In genomic region chr5:139388694-139389675, GRCm38 (mm10) we compare ENCODE assay signal across 8 mouse cellular contexts. TPM values are rescaled to one million over a fixed set of nuclear protein-coding genes. Genes with fewer than 3 reads are reported as not detected.
A peak's percentile ranks its signal among the peaks of the same experiment; 100 is the strongest.
DNase-seq lines count a peak whose midpoint lies in the region; ATAC-seq and TF ChIP-seq lines count a peak whose summit lies in the region.

No protein-coding gene starts in this region.

- peak overlapping the region; percentile 13; the same call in 1 of the 2 replicates for H3K9ac ChIP-seq in intestine, embryonic 15.5 days

- H3K36me3 ChIP-seq in intestine, embryonic 15.5 days: no peaks in the 10 kb centered on the region
- H3K36me3 ChIP-seq in thymus, adult 2 months (ENCODE audit: control insufficient read depth, insufficient read depth, low read length): peaks cover 4% of the 10 kb centered on the region; the same call in 1 of the 2 replicates

- H3K27ac ChIP-seq in intestine, embryonic 15.5 days: peak overlapping the region; percentile 62
- no peak overlapping the region for H3K27ac ChIP-seq in thymus, adult 2 months (ENCODE audit: control insufficient read depth, insufficient read depth, low read length)

- no peaks in the 10 kb centered on the region for H3K27me3 ChIP-seq in intestine, embryonic 15.5 days (replicated peaks)
- H3K27me3 ChIP-seq in thymus, adult 2 months (ENCODE audit: control insufficient read depth, insufficient read depth, low read length): no peaks in the 10 kb centered on the region

- WGBS in intestine, embryonic 15.5 days: 67% methylated on average over 17 of the region's 17 CpGs
- 93% methylated on average over 17 of the region's 17 CpGs for whole genome bisulfite sequencing in thymus, adult 2 months

- no peak for ATAC-seq in cerebellum, adult (ENCODE audit: insufficient number of reproducible peaks, low FRiP score, low TSS enrichment)
- ATAC-seq in intestine, embryonic 15.5 days: peak; percentile 31; the same call in 1 of the 2 replicates
- peak; percentile 71 for ATAC-seq in megakaryocyte-erythroid progenitor cell, adult 5-6 weeks (replicated peaks; ENCODE audit: low FRiP score, low TSS enrichment, poor library complexity, severe bottlenecking)

- H3K9me3 ChIP-seq in intestine, embryonic 15.5 days: no peaks in the 10 kb centered on the region

- TF ChIP-seq CTCF in thymus, adult 2 months (IDR thresholded peaks at IDR 0.05; ENCODE audit: borderline replicate concordance, control insufficient read depth, extremely low read depth, insufficient read depth, low read length, poor library complexity): no peak

- no peak for TF ChIP-seq POLR2A in thymus, adult 2 months (IDR thresholded peaks at IDR 0.05; ENCODE audit: control insufficient read depth, extremely low read depth, insufficient read depth, low read length, poor library complexity)

- H3K4me2 ChIP-seq in intestine, embryonic 15.5 days (replicated peaks): no peak overlapping the region

- peak; percentile 53 to 63 for DNase-seq in cerebellum, postnatal 10 days
- peak; percentile 41 for DNase-seq in right cerebral cortex, postnatal 4 days
- DNase-seq in right cerebral cortex, postnatal 14 days: no peak
- DNase-seq in thymus, postnatal 0 days (ENCODE audit: low spot score): no peak
- DNase-seq in thymus, adult 2 months: no peak

- no peak overlapping the region for H3K4me3 ChIP-seq in intestine, embryonic 15.5 days (replicated peaks)
- no peak overlapping the region for H3K4me3 ChIP-seq in thymus, adult 2 months (ENCODE audit: control insufficient read depth, insufficient read depth, low read length)

- H3K4me1 ChIP-seq in intestine, embryonic 15.5 days (replicated peaks): peaks cover 28% of the 10 kb centered on the region
- H3K4me1 ChIP-seq in thymus, adult 2 months (replicated peaks; ENCODE audit: control insufficient read depth, insufficient read depth, low read length): peaks cover 14% of the 10 kb centered on the region

RNA-seq across cellular contexts. Expression of gene Gpr146, which starts 11.5 kb away (rescaled TPM):
- 2.2 and 2.7 TPM in 2 replicates for polyA plus RNA-seq in intestine, embryonic 15.5 days (2015; fragmentation: Nextera tagmentation; extraction: Ambion mirVana)
- total RNA-seq in megakaryocyte-erythroid progenitor cell, adult 5-6 weeks (2014; fragmentation: Nextera tagmentation): 7.5 and 7.9 TPM in 2 replicates
- 5.3 and 6.0 TPM in 2 replicates for total RNA-seq in megakaryocyte-erythroid progenitor cell, adult 5-6 weeks (2017)
- 5.5 and 7.4 TPM in 2 replicates for polyA plus RNA-seq in thymus, postnatal 0 days (2015; fragmentation: Nextera tagmentation; extraction: Ambion mirVana)
- polyA plus RNA-seq in thymus, adult 2 months (2012; rRNA removed): 33.9 and 40.1 TPM in 2 replicates

RNA-seq across cellular contexts. Expression of gene C130050O18Rik, which starts 16.1 kb away (rescaled TPM):
- 0.81 and 0.85 TPM in 2 replicates for polyA plus RNA-seq in intestine, embryonic 15.5 days (2015; fragmentation: Nextera tagmentation; extraction: Ambion mirVana)
- 0.79 TPM in 1 of 2 replicates, not detected in the other for total RNA-seq in megakaryocyte-erythroid progenitor cell, adult 5-6 weeks (2014; fragmentation: Nextera tagmentation)
- total RNA-seq in megakaryocyte-erythroid progenitor cell, adult 5-6 weeks (2017): 0.08 TPM in 1 of 2 replicates, not detected in the other
- 0.54 and 0.79 TPM in 2 replicates for polyA plus RNA-seq in thymus, postnatal 0 days (2015; fragmentation: Nextera tagmentation; extraction: Ambion mirVana)
- polyA plus RNA-seq in thymus, adult 2 months (2012; rRNA removed): 1.5 and 2.1 TPM in 2 replicates

RNA-seq across cellular contexts. Expression of gene Gper1, which starts 34.0 kb away (rescaled TPM):
- 2.1 TPM in 2 replicates for polyA plus RNA-seq in intestine, embryonic 15.5 days (2015; fragmentation: Nextera tagmentation; extraction: Ambion mirVana)
- not detected in 2 replicates for total RNA-seq in megakaryocyte-erythroid progenitor cell, adult 5-6 weeks (2014; fragmentation: Nextera tagmentation)
- not detected in 2 replicates for total RNA-seq in megakaryocyte-erythroid progenitor cell, adult 5-6 weeks (2017)
- polyA plus RNA-seq in thymus, postnatal 0 days (2015; fragmentation: Nextera tagmentation; extraction: Ambion mirVana): 5.2 and 6.1 TPM in 2 replicates
- polyA plus RNA-seq in thymus, adult 2 months (2012; rRNA removed): 1.5 and 2.1 TPM in 2 replicates

RNA-seq across cellular contexts. Expression of gene Cyp2w1, which starts 36.6 kb away (rescaled TPM):
- polyA plus RNA-seq in intestine, embryonic 15.5 days (2015; fragmentation: Nextera tagmentation; extraction: Ambion mirVana): 23.5 and 25.8 TPM in 2 replicates
- not detected in 2 replicates for total RNA-seq in megakaryocyte-erythroid progenitor cell, adult 5-6 weeks (2014; fragmentation: Nextera tagmentation)
- not detected in 2 replicates for total RNA-seq in megakaryocyte-erythroid progenitor cell, adult 5-6 weeks (2017)
- not detected in 2 replicates for polyA plus RNA-seq in thymus, postnatal 0 days (2015; fragmentation: Nextera tagmentation; extraction: Ambion mirVana)
- 0.20 and 1.2 TPM in 2 replicates for polyA plus RNA-seq in thymus, adult 2 months (2012; rRNA removed)

RNA-seq across cellular contexts. Expression of gene Cox19, which starts 37.8 kb away (rescaled TPM):
- polyA plus RNA-seq in intestine, embryonic 15.5 days (2015; fragmentation: Nextera tagmentation; extraction: Ambion mirVana): 162 and 168 TPM in 2 replicates
- 40.4 and 41.7 TPM in 2 replicates for total RNA-seq in megakaryocyte-erythroid progenitor cell, adult 5-6 weeks (2014; fragmentation: Nextera tagmentation)
- 27.4 and 43.8 TPM in 2 replicates for total RNA-seq in megakaryocyte-erythroid progenitor cell, adult 5-6 weeks (2017)
- polyA plus RNA-seq in thymus, postnatal 0 days (2015; fragmentation: Nextera tagmentation; extraction: Ambion mirVana): 110 and 112 TPM in 2 replicates
- polyA plus RNA-seq in thymus, adult 2 months (2012; rRNA removed): 84.7 and 99.2 TPM in 2 replicates

Comparison
In these comparisons a context has a peak if more than half of its experiments do, and no peak if none do; other contexts are left out.
1. DNase-seq: peak in cerebellum, postnatal 10 days (2 of 2) and right cerebral cortex, postnatal 4 days (single experiment); none in right cerebral cortex, postnatal 14 days (single experiment), thymus, postnatal 0 days (single experiment) and thymus, adult 2 months (single experiment).